Mouse (Mus musculus): Measurements from ENCODE around the gene Rai1.

The Rai1 gene

DNA sequence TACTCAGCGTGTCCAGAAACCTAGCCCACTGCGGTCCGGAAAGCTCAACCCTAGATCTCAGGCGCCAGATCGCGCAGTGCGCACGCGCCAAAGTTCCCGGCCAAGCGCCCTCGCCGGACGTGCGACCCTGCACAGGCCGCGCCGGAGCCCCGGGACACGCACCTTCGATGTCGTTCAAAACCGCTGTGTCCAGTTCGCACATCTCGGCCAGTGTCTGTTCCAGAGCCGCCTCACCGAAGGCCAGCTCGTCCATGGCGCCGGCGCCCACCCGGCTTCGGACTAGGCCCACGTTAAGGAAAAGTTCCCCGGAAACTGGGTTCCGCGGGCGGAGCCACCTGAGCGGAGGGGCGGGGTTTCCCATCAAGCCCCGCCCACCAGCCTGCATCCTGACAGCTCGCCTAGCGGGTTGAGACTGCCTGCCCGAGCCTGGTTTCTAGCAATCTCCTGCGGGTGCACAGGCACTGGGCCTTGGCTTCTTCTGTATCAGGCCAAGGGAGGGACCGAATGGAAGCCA is 115.5 kb downstream of the Rai1 start:
- DNase-seq (ENCODE audit: low spot score), result peak; percentile 97

DNA sequence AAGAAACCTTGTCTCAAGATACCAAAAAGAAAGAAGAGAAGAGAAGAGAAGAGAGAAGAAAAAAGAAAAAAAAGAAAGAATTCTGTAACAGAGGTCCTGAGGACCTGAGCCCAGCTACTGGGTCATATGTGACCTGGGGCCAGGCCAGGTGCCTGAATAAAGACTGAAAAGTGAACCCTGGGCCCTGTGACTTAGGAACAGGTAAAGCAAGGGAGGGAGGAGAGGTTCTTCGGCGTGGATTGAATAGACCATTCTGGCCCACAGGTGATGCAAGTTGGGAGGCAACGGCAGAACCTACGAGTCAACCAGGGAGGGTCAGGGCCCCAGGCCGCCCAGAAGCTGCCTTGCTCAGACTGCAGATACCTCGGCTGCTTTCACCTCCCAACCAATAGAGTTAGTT is 116.6 kb downstream of the Rai1 start:
- no peak for DNase-seq (ENCODE audit: low spot score)

DNA sequence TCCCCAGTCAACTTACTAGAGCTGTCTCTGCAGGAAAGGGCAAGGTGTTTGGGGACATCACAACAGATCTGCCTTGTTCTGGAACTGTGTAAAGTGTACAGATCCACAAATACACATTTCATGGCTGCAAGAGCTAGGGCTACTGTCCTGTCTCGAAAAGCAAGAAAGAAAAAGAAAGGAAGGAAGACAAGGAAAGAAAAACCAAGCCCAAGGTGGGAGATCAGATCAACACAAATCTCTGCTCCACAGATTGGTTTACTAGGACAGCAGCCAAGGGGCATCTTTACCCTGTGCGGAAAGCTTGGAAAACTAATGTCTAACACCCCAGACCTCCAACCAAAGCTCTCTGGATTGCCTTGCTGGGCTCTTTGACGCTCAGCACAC is 117.3 kb downstream of the Rai1 start:
- no peak for DNase-seq (ENCODE audit: low spot score)

DNA sequence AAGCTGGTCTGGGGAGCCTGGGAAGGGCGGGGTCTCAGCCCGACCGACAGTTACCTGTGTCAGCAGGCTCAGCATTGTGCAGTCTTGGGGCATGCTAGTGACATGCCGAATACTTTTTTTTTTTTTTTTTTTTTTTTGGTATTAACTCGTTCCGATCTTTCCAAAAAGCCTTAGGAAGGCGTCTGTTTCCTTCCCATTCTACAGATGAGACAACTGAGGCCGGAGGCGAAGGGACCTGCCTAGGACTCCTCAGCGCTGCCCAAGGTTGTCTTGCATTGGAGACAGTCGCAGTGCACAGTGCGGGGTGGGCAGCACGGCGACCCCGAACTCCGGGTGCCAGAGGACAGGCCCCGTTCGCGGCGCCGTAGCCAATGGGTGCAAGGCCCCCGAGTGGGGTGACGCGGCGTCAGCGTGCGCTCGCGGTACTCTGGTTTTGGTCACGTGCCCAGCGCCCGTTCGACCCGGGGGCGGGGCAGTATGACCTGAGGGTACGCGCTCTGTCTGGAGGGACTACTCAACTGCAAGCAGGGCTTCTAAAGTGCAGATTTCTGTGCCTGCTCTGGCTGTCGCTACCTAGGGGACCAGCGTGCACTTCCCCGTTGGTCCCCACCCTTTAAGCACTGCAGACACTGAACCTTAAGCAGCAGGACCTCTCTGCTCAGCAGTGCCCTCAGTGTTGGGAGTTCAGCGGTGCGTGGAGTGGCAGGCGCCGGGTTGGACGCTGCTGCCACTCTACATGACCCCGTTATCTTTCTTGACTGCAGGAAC is 117.8 kb downstream of the Rai1 start, which contains the start of gene Srebf1:
Gene Srebf1, minus strand, starts transcription at position 113 of the 768 bp plus-strand sequence.
- peak; percentile 71 for DNase-seq (ENCODE audit: low spot score)

DNA sequence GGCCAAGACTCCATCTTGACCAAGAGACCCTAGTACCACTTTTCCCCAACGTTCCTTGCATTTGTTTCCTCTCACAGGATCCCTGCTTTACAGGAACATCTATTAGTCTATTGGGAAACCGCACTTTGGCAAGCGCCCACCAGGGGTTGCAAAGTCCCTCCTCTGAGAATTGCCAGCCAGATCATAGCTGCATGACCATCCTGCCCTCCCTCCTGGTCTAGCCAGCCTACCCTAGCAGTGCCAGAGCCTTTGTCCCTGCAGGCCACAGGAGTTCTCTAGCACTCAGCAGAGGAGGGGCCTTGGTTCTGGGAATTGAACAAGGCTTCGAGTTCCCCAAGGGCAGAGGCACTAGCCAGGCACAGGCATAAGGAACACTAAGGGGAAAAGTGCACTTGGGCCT is 119.9 kb downstream of the Rai1 start:
- no peak for DNase-seq (ENCODE audit: low spot score)

DNA sequence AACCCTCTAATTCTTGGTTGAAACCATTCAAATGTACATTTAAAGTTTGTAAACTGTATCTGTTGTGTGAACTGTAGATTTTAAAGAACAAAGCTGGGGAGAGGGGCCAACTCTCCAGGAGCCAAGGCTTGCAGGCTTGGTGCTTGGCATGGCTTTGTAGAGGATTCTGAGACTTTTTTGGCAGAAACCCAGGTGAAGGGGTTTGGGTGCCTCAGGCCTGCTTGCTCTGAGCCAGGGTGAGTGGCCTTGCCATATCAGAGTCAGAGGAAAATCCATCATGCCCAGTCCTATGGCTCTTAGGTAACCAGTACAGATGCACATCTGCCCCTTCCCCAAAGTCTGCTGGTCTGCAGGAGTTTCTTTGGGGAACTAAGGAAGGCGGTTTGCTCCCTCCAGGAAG is 121.1 kb downstream of the Rai1 start:
- no peak for DNase-seq (ENCODE audit: low spot score)

DNA sequence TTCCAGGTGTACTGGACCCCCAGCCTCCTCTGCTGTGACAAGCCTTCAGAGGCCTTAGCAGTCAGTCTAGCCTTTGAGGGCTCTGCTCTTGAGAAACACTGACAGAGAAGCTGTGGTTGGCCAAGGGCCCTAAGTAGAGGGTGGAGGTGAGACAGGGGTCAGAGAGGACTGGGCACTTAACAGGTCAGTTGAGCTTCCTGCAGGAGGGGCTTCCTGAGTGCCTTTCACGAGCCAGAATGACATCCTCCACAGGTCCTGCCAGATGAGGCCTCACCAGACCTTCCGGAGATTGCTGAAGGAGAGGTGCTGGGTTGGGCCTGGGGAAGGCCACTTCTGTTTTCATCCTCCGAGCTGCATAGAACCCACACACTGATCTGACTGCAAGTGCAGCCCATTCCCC is 123.7 kb downstream of the Rai1 start:
- DNase-seq (ENCODE audit: low spot score), result no peak

DNA sequence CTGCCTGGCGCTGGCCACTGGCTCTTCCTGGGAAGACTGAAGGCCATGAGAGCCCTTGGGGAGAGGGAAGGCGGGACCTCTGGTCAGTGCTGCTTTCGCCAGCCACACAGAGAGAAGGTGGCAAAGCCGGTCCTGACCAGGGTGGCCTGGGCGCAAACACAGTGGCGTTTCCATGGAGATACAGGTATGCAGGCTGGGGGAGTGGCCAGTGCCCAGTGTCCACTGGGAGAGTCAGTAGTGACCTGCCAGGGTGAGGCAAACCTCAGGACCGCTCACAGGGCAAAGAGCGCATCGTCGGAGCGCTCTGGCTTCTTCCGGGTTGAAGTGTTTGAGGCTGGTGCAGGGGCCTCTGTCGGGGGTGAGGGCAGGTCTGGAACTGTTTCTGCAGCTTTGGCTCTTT is 125.0 kb downstream of the Rai1 start:
- DNase-seq (ENCODE audit: low spot score), result no peak

DNA sequence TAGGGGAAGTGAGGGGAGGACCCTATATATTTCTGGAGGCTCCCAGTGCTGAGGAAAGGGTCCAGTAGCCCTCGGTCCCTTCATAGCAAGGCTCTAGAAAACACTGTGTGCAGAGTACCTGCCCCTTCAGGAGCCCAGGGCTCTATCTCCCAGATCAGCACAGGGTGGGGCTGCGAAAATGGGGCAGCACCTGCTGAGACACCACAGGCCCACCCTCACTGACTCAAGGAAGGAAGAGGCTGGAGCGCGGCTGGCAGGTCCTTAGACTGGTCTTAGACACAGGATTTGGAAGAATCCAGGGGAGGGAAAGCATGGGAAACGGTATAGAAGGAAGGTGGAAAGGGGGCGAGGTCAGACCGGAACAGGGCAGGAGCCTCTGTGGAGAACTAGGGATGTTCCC is 125.7 kb downstream of the Rai1 start:
- DNase-seq (ENCODE audit: low spot score), result no peak

DNA sequence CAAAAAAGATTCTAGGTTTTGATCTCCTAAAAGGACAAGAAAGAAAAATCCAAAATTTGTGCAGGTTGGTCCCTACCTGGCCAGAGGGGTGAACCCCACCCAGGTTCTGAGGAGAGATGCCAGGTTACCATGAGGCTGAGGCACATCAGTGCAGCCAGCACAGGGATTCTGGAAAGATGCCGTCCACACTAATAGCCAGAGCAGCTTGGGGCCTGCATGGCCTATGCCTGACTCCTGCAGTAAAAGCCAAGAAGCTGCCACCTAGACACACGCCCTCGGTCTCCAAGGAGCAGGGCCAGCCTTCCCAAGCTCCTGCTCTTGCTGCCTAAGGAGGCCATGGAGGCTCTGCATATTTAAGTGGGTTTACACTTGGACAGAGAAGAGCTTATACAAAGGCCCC is 126.5 kb downstream of the Rai1 start:
- DNase-seq (ENCODE audit: low spot score), result no peak

DNA sequence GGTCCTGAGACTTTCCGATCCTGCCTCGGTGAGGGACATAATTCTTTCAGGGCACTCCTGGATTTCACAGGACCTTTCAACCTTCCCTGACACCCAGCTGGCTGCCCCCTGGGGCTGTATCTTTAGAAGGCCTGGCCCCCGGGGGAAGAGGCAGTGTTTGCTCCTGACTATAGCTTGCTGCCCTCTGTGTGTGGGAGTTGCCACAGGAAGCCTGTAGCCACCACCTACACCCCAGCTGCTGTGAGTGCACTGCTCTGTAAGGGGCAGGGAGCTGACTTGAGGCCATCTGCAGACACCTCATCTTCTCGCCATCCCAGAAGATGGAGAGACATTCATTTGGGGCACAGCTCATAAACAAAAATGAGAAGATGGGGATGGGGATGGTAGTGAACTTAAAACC is 127.1 kb downstream of the Rai1 start:
- DNase-seq (ENCODE audit: low spot score), result no peak

DNA sequence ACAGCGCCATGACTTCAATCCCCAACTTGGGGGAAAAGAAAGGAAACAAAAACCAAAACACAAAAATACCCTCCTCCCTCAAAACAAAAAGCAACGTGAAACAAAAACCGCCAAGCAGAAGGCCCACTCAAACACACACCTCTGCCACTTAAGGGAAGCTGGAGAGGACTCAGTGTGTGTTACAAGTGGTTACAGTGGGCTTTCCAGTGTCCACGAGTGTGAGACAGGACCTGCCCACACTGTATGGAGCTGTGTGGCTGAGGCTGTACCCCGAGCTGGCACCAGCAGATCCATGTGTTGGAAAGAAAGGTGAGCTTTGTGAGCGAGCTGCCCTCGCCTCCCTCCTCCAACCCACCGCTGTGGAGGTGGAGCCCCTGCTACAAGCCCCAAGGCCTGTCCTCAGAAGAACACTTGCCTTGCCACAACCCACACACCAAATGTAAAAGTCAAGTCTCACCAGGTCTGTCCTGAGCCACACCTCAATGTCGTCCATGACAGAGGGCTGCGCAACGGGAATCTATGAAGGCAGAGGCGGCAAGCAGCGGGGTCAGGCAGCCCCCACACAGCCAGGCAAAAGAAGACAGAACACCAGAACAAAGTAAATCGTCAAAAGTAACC is 127.7 kb downstream of the Rai1 start:
- DNase-seq (ENCODE audit: low spot score), result no peak

DNA sequence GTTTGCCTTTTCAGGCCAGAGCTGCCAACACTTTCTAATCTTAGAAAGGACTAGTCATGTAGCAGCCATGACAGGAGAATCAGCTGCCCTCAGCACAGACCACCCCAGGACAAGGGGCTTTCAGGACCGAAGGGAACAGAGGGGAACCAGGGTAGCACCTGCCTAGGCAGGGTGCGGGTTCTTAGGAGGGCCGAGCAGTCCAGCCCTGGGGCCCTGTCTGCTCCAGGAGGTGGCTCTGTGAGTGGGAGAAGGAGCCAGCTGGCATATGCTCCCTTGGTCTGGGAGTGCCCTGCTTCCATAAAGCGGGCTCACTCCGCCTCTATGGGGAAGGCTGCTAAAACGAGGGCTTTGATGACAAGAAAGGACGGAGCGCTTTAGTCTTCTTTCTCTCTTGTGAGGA is 128.4 kb downstream of the Rai1 start:
- DNase-seq (ENCODE audit: low spot score), result no peak

DNA sequence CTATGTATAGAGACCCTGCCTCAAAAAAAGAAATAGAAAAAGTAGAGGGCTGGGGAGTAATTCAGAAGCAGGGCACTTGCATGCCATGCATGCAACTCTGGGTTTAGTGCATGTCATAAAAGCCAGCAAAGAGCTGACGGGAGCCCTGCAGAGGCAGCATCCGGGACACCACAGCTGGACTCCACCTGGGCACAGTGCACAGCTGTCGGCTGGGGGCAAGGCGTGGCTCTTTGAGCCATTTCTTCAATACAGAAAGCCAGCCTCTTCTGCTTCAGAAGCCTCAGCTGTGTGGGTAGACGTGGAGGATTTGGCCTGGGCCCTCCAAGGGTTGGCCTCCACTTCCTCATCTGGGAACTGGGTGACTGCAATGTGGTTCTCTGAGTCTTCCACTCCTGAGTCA is 130.5 kb downstream of the Rai1 start:
- no peak for DNase-seq (ENCODE audit: low spot score)

DNA sequence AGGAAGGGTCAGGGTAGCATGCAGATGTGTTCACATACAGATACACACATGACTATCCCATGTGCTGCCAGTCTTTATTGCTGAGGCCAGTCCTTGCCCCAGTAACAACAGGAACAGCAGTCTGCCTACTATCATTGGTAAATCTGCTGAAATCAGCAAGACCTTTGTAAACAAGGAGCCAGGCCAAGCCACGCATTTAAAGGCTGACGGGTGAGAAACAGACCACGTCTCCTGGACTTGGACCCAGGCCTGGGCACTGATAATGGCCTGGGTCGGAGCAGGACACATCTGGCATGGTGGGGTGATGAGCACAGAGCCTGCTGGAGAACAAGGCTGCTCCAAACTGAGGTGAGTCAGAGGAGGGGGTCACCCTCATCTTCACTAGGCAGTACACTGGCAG is 135.7 kb downstream of the Rai1 start:
- no peak for DNase-seq (ENCODE audit: low spot score)

DNA sequence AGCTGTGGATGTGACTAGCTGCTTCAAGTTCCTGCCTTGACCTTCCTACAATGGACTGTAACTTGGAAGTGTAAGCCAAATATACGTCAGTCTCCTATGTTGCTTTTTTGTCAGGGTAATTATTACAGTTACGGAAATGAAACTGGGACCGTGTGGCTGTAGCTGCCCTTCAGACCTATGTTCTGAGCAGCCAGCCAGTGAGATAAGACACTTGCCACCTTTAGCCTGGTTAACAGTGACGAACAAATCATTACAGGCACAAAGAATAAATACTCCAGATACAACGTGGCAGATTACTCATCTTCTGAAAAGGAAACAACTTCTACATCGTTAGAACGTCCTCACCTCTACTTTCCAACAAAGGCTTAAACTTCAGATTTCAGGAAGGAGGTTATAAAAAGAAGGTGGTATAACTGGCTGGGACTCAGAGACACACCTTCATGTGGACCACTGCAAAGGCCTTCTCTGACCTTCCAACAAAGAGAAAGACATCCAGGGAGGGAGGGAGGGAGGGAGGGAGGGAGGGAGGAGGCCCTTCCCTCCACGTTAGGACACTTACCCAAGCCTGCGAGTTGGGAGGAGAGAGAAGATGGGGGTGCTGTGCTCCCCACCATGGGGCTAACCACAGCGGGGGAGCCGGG is 139.8 kb downstream of the Rai1 start:
- DNase-seq (ENCODE audit: low spot score), result no peak

DNA sequence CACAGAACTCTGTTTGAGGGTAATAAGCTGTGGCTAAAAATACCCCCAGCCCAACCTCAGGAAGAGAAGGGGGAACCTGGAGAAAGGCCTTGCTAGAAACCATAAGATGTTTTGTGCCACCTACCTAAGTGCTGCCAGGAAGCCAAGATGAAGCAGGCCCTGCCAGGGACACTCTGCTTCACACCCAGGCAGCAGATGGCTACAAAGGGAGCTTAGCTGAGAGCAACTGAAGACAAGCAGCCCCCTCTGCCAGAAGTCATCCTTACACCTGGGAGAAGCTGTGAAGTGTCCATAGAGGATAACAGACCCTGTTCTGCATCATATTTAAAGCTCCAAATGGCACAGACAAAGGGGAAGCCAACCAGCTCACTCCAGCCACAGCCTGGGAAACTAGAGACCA is 141.3 kb downstream of the Rai1 start:
- no peak for DNase-seq (ENCODE audit: low spot score)

DNA sequence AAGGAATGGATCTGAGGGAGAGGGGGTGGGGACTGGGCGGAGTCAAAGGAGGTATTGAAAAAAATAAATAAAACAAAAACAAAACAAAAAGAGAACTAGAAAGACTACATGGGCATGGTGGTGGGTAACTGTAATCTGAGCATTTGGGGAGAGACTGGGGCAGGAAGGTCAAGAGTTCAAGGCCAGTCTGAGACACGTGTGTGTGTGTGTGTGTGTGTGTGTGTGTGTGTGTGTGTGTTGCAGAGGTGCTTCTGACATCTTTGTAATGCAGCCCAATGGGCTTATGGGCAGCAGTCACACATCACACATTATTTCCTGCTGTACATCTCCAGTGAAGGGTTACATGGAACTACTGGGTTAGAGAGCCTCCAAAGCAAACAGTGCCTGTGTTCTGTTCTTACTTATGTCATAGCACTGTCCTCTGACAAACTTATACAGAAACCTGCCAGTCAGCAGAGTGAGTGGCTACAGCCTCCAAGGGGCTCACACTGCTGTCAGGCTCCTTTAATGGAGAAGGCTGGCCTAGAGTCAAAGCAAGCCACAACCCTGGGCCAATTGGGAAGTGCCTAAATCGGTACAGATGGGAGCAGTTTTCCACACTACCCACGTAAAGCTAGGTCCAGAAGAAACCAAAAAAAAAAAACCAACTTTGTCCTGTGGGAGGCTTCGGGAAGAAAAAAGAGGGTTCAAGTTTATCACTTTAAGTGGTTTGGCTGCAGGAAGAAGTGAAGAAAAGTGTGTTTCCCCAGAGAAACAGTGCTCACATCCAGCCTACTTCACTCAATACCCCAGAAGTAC is 143.1 kb downstream of the Rai1 start:
- no peak for DNase-seq (ENCODE audit: low spot score)
